Mouse (Mus musculus): ENCODE measurements around the gene Iqsec1. TPM values are rescaled to one million over a fixed set of nuclear protein-coding genes. Genes with fewer than 3 reads are reported as not detected.

The Iqsec1 gene
- polyA plus RNA-seq, 1 experiment from 2014 or later, result 8.7 TPM

DNA sequence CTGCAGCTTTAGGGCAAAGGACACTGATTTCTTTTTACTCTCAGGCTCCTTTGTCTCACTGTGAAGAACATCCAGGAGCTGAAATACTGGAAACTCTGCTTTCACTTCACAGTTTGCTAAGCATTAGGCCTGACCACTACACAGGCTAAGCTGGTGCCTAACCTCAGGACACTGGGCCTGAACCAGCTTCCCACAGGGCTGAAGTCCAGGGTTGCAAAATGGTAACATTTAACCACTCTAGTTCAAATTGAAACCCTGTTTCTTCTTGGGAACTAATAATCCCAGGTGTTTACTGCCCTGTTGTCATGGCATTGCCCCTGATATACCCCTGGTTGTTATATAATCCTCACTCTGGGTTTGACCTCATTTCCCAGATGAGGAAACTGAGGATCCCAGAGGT is 234.8 kb downstream of the Iqsec1 start:
- no peak for ATAC-seq
- Histone ChIP-seq H3K4me1 (replicated peaks) (peaks cover 13% of the 10 kb centered on the region), H3K27me3 (replicated peaks) (no peaks in the 10 kb centered on the region), H3K4me3 (replicated peaks) (no peak overlapping the region), H3K9me3 (no peaks in the 10 kb centered on the region), H3K4me2 (replicated peaks) (no peak overlapping the region), H3K27ac (no peak overlapping the region), H3K36me3 (no peaks in the 10 kb centered on the region), H3K9ac (no peak overlapping the region)

DNA sequence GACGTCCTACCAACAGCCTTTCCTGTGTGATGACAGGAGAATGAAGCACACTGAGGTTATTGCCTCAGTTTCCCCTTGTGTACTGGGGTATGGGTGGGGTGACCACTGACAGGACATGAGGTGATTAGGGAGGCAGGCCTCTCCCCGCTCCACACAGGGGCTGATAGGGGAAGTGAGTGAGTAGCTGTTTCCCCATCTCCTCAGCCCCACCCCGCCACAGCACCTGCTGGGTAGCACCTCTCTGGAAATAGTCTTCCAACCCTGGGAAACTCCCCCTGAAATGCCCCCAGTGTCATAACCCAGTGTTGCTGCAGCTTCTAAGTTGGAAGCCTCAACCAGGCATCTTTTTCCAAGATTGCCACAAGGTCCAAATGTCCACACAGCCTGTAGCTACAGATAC is 236.9 kb downstream of the Iqsec1 start:
- H3K4me2 ChIP-seq (replicated peaks), result no peak overlapping the region
- no peak overlapping the region for H3K9ac ChIP-seq
- WGBS, result 67% methylated on average over 3 of the region's 3 CpGs
- H3K27ac ChIP-seq, result no peak overlapping the region
- peaks cover 15% of the 10 kb centered on the region for H3K4me1 ChIP-seq (replicated peaks)
- no peaks in the 10 kb centered on the region for H3K27me3 ChIP-seq (replicated peaks)
- no peaks in the 10 kb centered on the region for H3K36me3 ChIP-seq
- no peak overlapping the region for H3K4me3 ChIP-seq (replicated peaks)
- no peaks in the 10 kb centered on the region for H3K9me3 ChIP-seq
- ATAC-seq, result no peak

DNA sequence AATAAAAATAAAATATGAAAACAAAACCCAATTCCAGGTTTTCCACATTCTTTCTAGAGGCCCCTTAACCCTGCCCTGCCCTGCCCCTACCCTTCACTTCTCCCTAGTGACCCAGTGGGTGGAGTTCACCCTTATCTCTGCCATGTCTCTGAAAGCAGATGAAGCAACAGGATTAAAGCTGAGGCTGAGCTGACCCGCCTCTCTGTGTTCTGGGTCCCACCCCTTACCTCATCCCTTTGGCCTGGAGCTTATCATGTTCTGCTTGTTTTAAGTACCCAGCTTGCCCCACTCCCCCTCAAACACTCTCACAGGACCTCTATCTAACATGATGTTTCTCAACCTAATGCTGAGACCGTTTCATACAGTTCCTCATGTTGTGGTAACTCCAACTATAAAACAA is 238.4 kb downstream of the Iqsec1 start:
- no peak overlapping the region for H3K4me2 ChIP-seq (replicated peaks)
- no peak overlapping the region for H3K27ac ChIP-seq
- peaks cover 21% of the 10 kb centered on the region for H3K4me1 ChIP-seq (replicated peaks)
- no peak overlapping the region for H3K9ac ChIP-seq
- H3K36me3 ChIP-seq, result no peaks in the 10 kb centered on the region
- 16% methylated on average over 2 of the region's 2 CpGs for WGBS
- no peaks in the 10 kb centered on the region for H3K9me3 ChIP-seq
- peak; percentile 79 for ATAC-seq
- H3K4me3 ChIP-seq (replicated peaks), result no peak overlapping the region
- no peaks in the 10 kb centered on the region for H3K27me3 ChIP-seq (replicated peaks)

DNA sequence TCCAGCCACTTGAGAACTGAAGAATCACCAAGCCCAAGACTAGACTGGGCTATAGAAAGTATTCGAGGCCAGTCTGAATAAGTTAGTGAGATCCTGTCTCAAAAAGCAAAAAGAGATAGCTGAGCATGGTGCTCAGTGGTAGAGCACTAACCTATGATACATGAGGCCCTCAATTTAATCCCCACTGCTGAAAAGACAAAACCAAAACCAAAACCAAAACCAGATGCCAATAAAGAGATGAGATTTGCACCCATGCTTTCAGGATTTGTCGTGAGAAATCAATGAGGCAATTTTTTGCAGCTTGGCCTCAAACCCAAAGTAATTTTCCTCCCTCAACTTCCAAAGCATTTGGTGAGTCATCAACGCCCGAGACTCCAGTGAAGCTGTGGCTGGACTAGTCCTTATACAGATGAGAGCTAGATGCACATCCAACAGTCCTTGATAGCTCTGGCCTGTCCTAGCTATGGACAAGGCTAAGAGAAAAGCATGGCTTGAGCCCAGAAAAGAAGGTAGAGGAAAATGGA is 239.0 kb downstream of the Iqsec1 start:
- Histone ChIP-seq H3K4me3 (replicated peaks) (no peak overlapping the region), H3K4me2 (replicated peaks) (no peak overlapping the region), H3K4me1 (replicated peaks) (peaks cover 21% of the 10 kb centered on the region), H3K27me3 (replicated peaks) (no peaks in the 10 kb centered on the region), H3K27ac (no peak overlapping the region), H3K36me3 (no peaks in the 10 kb centered on the region), H3K9ac (no peak overlapping the region), H3K9me3 (no peaks in the 10 kb centered on the region)
- ATAC-seq, result peak; percentile 10; the same call in 1 of the 2 replicates
- WGBS, result 75% methylated on average over 4 of the region's 4 CpGs

DNA sequence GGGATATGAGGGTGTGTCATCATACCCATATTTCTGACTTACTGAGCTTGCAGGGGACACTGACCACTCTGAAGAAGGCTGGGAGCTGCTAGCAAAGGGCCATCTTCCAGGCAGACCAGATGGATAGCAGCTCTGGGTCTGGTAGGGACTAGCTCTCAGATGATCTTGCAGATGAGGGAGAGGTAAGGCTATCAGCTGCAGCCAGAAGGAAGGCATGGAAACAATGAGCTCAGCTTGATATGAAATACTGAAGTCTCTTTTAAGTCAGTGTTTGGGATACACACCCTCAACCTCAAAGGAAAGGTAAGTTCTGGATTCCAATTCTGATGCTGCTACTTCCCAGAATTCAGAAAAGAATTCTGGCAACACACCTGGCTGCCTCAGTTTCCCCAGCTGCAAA is 239.5 kb downstream of the Iqsec1 start:
- Histone ChIP-seq H3K9ac (no peak overlapping the region), H3K4me3 (replicated peaks) (no peak overlapping the region), H3K9me3 (no peaks in the 10 kb centered on the region), H3K27ac (no peak overlapping the region), H3K27me3 (replicated peaks) (no peaks in the 10 kb centered on the region), H3K4me1 (replicated peaks) (peaks cover 21% of the 10 kb centered on the region), H3K4me2 (replicated peaks) (no peak overlapping the region), H3K36me3 (no peaks in the 10 kb centered on the region)
- ATAC-seq, result no peak

DNA sequence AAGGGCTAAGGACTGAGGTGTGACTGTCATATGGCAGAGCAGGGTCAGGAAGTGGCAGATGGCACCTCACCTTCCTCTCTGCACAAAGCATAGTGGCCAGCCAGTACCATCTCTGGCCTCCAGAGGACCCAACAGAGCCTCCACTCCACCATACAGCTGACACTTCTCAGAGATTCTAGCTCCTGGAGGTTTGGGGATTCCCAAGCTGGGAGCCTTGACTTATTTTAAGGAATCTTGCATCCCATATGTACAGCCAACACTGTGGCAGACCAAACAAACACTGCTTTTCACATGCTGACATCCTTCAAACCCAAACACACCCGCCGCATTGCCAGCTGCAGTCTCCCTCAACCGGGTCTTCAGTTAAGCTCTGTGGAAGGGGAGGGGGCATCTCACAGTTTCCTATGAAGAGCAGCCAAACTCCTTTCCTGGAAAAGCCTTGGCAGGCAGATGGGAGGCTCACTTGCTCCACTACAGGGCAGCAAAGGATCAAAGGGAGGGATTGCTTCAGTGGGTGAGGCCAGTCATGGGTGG is 242.1 kb downstream of the Iqsec1 start:
- no peaks in the 10 kb centered on the region for H3K9me3 ChIP-seq
- 52% methylated on average over 3 of the region's 3 CpGs for WGBS
- H3K4me2 ChIP-seq (replicated peaks), result no peak overlapping the region
- no peak overlapping the region for H3K9ac ChIP-seq
- H3K4me1 ChIP-seq (replicated peaks), result peaks cover 18% of the 10 kb centered on the region
- no peak overlapping the region for H3K4me3 ChIP-seq (replicated peaks)
- ATAC-seq, result no peak
- H3K36me3 ChIP-seq, result no peaks in the 10 kb centered on the region
- H3K27ac ChIP-seq, result peak overlapping the region; percentile 25; the same call in 1 of the 2 replicates
- no peaks in the 10 kb centered on the region for H3K27me3 ChIP-seq (replicated peaks)

DNA sequence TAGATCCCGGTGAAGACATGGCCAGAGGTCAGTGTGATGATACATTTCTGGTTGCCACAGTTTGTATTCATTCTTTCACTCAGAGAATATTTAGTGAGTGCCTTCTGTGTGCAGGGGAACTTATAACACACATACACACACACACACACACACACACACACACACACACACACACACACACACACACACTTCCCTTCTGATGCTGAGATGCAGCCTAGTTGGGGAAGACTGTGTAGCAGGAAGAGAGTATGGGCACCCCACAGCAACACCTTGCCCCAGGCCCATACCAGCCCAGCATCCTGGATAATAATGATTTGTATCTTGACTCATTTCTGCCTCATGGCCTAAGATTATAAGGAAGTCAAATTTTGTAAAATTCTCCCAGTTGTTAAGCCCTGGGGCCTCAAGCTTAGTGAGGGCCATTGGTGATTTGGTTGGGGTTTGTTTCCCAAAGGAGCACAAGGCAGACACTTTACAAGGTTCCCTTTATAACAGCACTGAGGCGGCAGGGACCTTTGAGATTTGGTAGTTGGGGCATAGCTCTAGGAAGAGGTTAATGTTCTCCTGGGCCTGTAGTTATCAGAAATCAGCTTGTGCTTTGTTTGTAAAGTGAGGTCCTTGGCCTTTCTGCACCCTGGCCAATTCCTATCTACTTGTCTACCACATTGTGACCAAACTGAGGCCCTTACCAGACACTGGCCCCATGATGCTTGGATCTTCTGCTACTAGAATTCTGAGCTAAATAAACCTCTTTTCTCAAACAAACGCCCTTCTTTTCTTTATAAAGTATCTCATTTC is 242.9 kb downstream of the Iqsec1 start:
- H3K27ac ChIP-seq, result peak overlapping the region; percentile 25; the same call in 1 of the 2 replicates
- no peaks in the 10 kb centered on the region for H3K36me3 ChIP-seq
- no peak overlapping the region for H3K9ac ChIP-seq
- no peak overlapping the region for H3K4me2 ChIP-seq (replicated peaks)
- no peak overlapping the region for H3K4me3 ChIP-seq (replicated peaks)
- H3K9me3 ChIP-seq, result no peaks in the 10 kb centered on the region
- WGBS, result 60% methylated on average over 3 of the region's 3 CpGs
- ATAC-seq, result peak; percentile 12; the same call in 1 of the 2 replicates
- peaks cover 10% of the 10 kb centered on the region for H3K4me1 ChIP-seq (replicated peaks)
- H3K27me3 ChIP-seq (replicated peaks), result no peaks in the 10 kb centered on the region

DNA sequence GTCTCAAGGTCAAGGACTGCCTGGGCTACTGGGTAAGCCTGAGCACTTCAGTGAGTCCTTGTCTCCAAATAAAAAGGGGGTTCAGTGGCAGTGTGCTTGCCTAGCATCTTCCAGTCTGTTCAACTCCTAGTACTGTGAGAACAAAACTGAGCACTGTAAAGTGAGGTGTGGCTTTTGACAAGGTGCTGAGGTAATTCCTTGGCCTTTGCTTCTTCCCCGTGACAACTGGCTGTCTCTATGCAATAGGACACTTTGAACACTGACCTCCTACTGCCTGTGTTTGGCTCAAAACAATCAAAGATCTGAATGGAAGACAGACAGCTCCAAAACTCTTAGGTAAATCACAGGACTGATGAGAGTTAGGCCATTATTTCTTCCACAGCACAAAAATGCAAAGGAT is 246.0 kb downstream of the Iqsec1 start:
- Histone ChIP-seq H3K4me3 (replicated peaks) (no peak overlapping the region), H3K4me2 (replicated peaks) (no peak overlapping the region), H3K27ac (no peak overlapping the region), H3K9ac (no peak overlapping the region), H3K9me3 (no peaks in the 10 kb centered on the region), H3K27me3 (replicated peaks) (no peaks in the 10 kb centered on the region), H3K4me1 (replicated peaks) (peaks cover 8% of the 10 kb centered on the region), H3K36me3 (no peaks in the 10 kb centered on the region)
- ATAC-seq, result no peak
- WGBS, result 47% methylated on average over 1 of the region's 1 CpGs

DNA sequence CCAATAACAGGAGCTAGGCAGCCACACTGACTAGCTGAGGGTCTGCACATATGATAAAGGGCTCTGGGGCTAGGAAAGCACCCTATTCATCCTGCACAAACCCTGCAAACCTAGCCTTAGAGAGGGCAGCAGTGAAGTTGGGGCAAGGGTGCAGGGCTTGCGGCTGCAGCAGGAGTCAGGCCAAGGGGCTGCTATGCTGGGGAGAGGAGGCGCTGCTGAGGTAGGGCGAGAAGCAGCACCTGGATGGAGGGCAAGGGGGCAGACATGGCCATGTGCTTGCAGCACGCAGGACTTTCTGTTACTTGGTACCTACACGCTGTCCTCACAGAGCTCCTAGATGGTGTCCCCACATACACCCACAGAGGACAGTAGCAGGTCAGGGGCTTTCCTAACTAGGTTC is 246.8 kb downstream of the Iqsec1 start:
- H3K4me3 ChIP-seq (replicated peaks), result no peak overlapping the region
- no peak overlapping the region for H3K9ac ChIP-seq
- no peaks in the 10 kb centered on the region for H3K27me3 ChIP-seq (replicated peaks)
- ATAC-seq, result no peak
- H3K27ac ChIP-seq, result no peak overlapping the region
- H3K4me1 ChIP-seq (replicated peaks), result peaks cover 13% of the 10 kb centered on the region
- 90% methylated on average over 5 of the region's 5 CpGs for WGBS
- H3K9me3 ChIP-seq, result no peaks in the 10 kb centered on the region
- H3K36me3 ChIP-seq, result no peaks in the 10 kb centered on the region
- H3K4me2 ChIP-seq (replicated peaks), result no peak overlapping the region

DNA sequence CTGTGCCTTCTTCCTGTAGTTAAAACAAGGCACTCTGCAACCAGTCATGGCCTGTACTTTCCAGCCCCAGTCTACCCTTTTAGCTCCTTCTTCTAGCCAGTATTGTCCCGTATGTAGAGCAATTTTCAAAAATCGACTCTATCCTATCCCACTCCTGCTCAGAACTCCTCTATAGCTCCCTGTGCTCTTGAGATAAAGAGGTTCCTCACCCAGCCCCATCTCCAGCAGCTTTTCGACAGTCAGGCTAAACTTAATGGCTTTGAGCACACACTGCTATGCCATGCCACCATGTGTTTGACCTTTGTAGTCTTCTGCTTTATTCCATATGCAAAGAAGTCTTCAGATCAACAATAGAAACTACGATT is 247.4 kb downstream of the Iqsec1 start:
- Histone ChIP-seq H3K4me1 (replicated peaks) (peaks cover 7% of the 10 kb centered on the region), H3K4me3 (replicated peaks) (no peak overlapping the region), H3K27ac (no peak overlapping the region), H3K27me3 (replicated peaks) (no peaks in the 10 kb centered on the region), H3K36me3 (no peaks in the 10 kb centered on the region), H3K9me3 (no peaks in the 10 kb centered on the region), H3K9ac (no peak overlapping the region), H3K4me2 (replicated peaks) (no peak overlapping the region)
- ATAC-seq, result no peak
- WGBS, result 78% methylated on average over 4 of the region's 4 CpGs

DNA sequence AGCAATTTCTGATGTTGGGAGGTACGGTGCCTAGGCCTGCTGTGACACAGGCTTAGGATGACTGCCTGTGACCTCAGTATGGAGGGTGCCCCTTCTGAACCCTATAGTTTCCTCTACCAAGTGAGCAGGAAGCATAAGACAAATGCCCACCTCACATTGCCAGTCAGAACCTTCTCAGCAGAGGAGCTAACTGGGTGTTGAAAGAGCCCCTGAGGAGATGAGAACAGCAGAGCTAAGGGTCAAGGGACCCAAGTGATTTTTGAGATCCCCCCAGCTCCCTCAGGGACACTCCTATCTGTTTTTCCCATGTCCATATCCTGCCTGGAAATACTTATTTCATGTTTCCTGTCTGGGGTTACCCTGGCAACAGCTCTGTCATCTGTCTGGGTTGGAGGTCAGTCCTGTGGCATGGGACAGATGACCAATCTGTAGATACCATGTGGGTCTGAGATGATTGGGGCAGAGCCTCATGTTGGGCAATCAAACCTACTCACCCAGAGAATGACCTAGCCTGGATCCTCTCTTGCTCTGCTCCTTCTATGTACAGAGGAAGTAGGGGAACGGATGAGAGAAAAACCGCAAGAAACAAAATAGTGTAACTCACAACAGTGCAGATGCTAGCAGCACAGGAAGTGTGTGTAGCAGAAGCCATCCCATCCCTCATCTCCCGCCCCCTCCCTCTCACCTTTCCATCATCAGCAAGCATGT is 248.0 kb downstream of the Iqsec1 start:
- Histone ChIP-seq H3K4me1 (replicated peaks) (peaks cover 12% of the 10 kb centered on the region), H3K9ac (no peak overlapping the region), H3K27me3 (replicated peaks) (no peaks in the 10 kb centered on the region), H3K36me3 (no peaks in the 10 kb centered on the region), H3K9me3 (no peaks in the 10 kb centered on the region), H3K27ac (no peak overlapping the region), H3K4me3 (replicated peaks) (no peak overlapping the region), H3K4me2 (replicated peaks) (no peak overlapping the region)
- WGBS, result 78% methylated on average over 4 of the region's 4 CpGs
- no peak for ATAC-seq

DNA sequence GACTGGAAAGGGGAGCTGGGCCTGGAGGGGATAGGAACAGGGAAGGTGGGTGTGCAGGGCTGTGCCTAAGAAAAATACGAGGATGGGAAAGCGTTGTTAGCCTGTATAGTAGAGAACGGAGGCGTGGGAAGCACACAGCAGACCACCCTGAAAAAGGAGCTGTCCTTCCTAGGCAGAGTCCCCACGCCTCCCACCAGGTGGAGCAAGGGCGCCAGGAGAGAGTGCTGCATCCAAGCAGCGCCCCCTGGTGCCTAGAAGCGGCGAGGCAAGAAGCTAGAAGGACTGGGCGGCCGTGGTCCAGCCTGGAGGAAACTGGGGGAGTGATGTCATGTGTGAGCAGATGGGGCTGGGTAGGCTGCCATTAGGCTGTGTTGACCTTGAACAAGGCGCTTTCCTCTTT is 251.1 kb downstream of the Iqsec1 start:
- no peaks in the 10 kb centered on the region for H3K36me3 ChIP-seq
- no peak overlapping the region for H3K27ac ChIP-seq
- H3K9ac ChIP-seq, result peak overlapping the region; percentile 59; the same call in 1 of the 2 replicates
- no peaks in the 10 kb centered on the region for H3K27me3 ChIP-seq (replicated peaks)
- peak; percentile 74 for ATAC-seq
- H3K9me3 ChIP-seq, result no peaks in the 10 kb centered on the region
- WGBS, result 1% methylated on average over 12 of the region's 12 CpGs
- peak overlapping the region; percentile 83 for H3K4me3 ChIP-seq (replicated peaks)
- H3K4me1 ChIP-seq (replicated peaks), result peaks cover 15% of the 10 kb centered on the region
- H3K4me2 ChIP-seq (replicated peaks), result peak overlapping the region; percentile 93
